Mouse (Mus musculus) liver, embryonic 16.5 days (tissue): ENCODE measurements around the gene Dhx37. TPM values are rescaled to one million over a fixed set of nuclear protein-coding genes. Genes with fewer than 3 reads are reported as not detected.
"Not testable (repeated sequence)": the region's sequence is repeated elsewhere in the genome, so short reads cannot be mapped to it uniquely, and the experiment has no call there.

Experiments
- ATAC-seq: fragments of 200-750 bp; cut with Nextera tagmentation; 2 replicates; pipeline ENCODE4 v1.8.0; 2017; ENCODE audit warnings: low read depth, mild to moderate bottlenecking, moderate number of reproducible peaks, moderate library complexity
- H3K27ac ChIP-seq: fragments of 300-500 bp; sonication (generic); 2 replicates; pipeline ENCODE4 v1.5.1; 2014; ENCODE audit warnings: mild to moderate bottlenecking, low read length
- H3K27me3 ChIP-seq: fragments of 300-500 bp; sonication (generic); 2 replicates; pipeline ENCODE4 v1.6.1; 2014; ENCODE audit warnings: low read depth, low read length, mixed read lengths; ENCODE audit not compliant: control insufficient read depth, insufficient read depth
- H3K36me3 ChIP-seq: fragments of 300-500 bp; sonication (generic); 2 replicates; pipeline ENCODE4 v1.6.1; 2014; ENCODE audit warnings: mild to moderate bottlenecking; ENCODE audit not compliant: control insufficient read depth, insufficient read depth
- H3K4me1 ChIP-seq: fragments of 300-500 bp; sonication (generic); 2 replicates; pipeline ENCODE4 v1.6.1; 2014; ENCODE audit warnings: low read depth, low read length, mixed read lengths; ENCODE audit not compliant: control insufficient read depth
- H3K4me2 ChIP-seq: fragments of 300-500 bp; sonication (generic); 2 replicates; pipeline ENCODE4 v1.6.1; 2014; ENCODE audit warnings: low read depth, low read length, mixed read lengths
- H3K4me3 ChIP-seq: fragments of 300-500 bp; sonication (generic); 2 replicates; pipeline ENCODE4 v1.5.1; 2014; ENCODE audit warnings: low read depth, mild to moderate bottlenecking, low read length
- H3K9ac ChIP-seq: fragments of 300-500 bp; sonication (generic); 2 replicates; pipeline ENCODE4 v1.6.1; 2014; ENCODE audit warnings: low read depth, low read length
- H3K9me3 ChIP-seq: fragments of 300-500 bp; sonication (generic); replicated peaks from 2 replicates; pipeline ENCODE4 v1.6.1; 2016; ENCODE audit warnings: low read length; ENCODE audit not compliant: control insufficient read depth
- WGBS: fragments of 180-500 bp; shearing (Covaris S2); extraction: QIAGEN DNeasy Blood & Tissue Kit; methylation state at CpG from one replicate; pipeline ENCODE4 v1.1.7; 2014; ENCODE audit not compliant: insufficient replicate concordance; 5-methylcytosine and 5-hydroxymethylcytosine counted together
- polyA plus RNA-seq: library from polyadenylated mRNA; unstranded; fragments of >200 nt; fragmentation: Nextera tagmentation; extraction: Ambion mirVana; gene quantifications from 2 replicates; pipeline ENCODE4 v1.2.1, GENCODE M21; 2015

Gene Dhx37
- polyA plus RNA-seq, 1 experiment from 2014 or later: 4.2 TPM

- 89% methylated on average over 10 of the region's 10 CpGs for WGBS
- Histone ChIP-seq H3K27ac (no peak overlapping the region), H3K36me3 (peaks cover 53% of the 10 kb centered on the region), H3K4me2 (no peak overlapping the region), H3K27me3 (no peaks in the 10 kb centered on the region), H3K4me3 (no peak overlapping the region), H3K9me3 (no peaks in the 10 kb centered on the region), H3K4me1 (no peaks in the 10 kb centered on the region), H3K9ac (no peak overlapping the region)
- ATAC-seq: no peak
Measured at GRCm38 (mm10) chr5:125426343-125426742, 7.6 kb downstream of the Dhx37 start.

- no peaks in the 10 kb centered on the region for H3K27me3 ChIP-seq
- no peak overlapping the region for H3K4me2 ChIP-seq
- WGBS: 74% methylated on average over 10 of the region's 10 CpGs
- H3K36me3 ChIP-seq: peaks cover 48% of the 10 kb centered on the region
- no peak for ATAC-seq
- H3K4me1 ChIP-seq: no peaks in the 10 kb centered on the region
- no peak overlapping the region for H3K4me3 ChIP-seq
- H3K9me3 ChIP-seq: no peaks in the 10 kb centered on the region
- no peak overlapping the region for H3K9ac ChIP-seq
- no peak overlapping the region for H3K27ac ChIP-seq
Measured at GRCm38 (mm10) chr5:125425698-125426276, 8.1 kb downstream of the Dhx37 start.

- H3K36me3 ChIP-seq: peaks cover 38% of the 10 kb centered on the region
- H3K27me3 ChIP-seq: no peaks in the 10 kb centered on the region
- no peak overlapping the region for H3K27ac ChIP-seq
- H3K4me3 ChIP-seq: no peak overlapping the region
- 0 out of 2 replicates have a peak, but pooled peaks have one; percentile 3 for ATAC-seq
- no peak overlapping the region for H3K9ac ChIP-seq
- no peaks in the 10 kb centered on the region for H3K9me3 ChIP-seq
- no peaks in the 10 kb centered on the region for H3K4me1 ChIP-seq
- H3K4me2 ChIP-seq: no peak overlapping the region
- WGBS: 49% methylated on average over 11 of the region's 11 CpGs
Measured at GRCm38 (mm10) chr5:125419124-125419523, 14.8 kb downstream of the Dhx37 start.

GRCm38 (mm10) chr5:125418636-125419035 lies 15.3 kb downstream of the Dhx37 start:
- Histone ChIP-seq H3K36me3 (peaks cover 34% of the 10 kb centered on the region), H3K27ac (no peak overlapping the region), H3K4me2 (no peak overlapping the region), H3K9ac (no peak overlapping the region), H3K9me3 (no peaks in the 10 kb centered on the region), H3K4me3 (no peak overlapping the region), H3K4me1 (no peaks in the 10 kb centered on the region), H3K27me3 (no peaks in the 10 kb centered on the region)
- WGBS: 79% methylated on average over 12 of the region's 12 CpGs
- ATAC-seq: no peak

- Histone ChIP-seq H3K27ac (no peak overlapping the region), H3K9ac (no peak overlapping the region), H3K9me3 (no peaks in the 10 kb centered on the region), H3K4me1 (no peaks in the 10 kb centered on the region), H3K27me3 (no peaks in the 10 kb centered on the region), H3K36me3 (peaks cover 25% of the 10 kb centered on the region), H3K4me2 (no peak overlapping the region), H3K4me3 (no peak overlapping the region)
- no peak for ATAC-seq
- 78% methylated on average over 8 of the region's 8 CpGs for WGBS
Measured at GRCm38 (mm10) chr5:125416183-125416582, 17.7 kb downstream of the Dhx37 start.

- no peak for ATAC-seq
- H3K27me3 ChIP-seq: no peaks in the 10 kb centered on the region
- H3K9me3 ChIP-seq: no peaks in the 10 kb centered on the region
- WGBS: 73% methylated on average over 4 of the region's 4 CpGs
- H3K4me2 ChIP-seq: no peak overlapping the region
- H3K9ac ChIP-seq: no peak overlapping the region
- no peak overlapping the region for H3K27ac ChIP-seq
- no peak overlapping the region for H3K4me3 ChIP-seq
- H3K36me3 ChIP-seq: peaks cover 19% of the 10 kb centered on the region
- H3K4me1 ChIP-seq: peaks cover 12% of the 10 kb centered on the region
Measured at GRCm38 (mm10) chr5:125413763-125414162, 20.2 kb downstream of the Dhx37 start.

- H3K4me3 ChIP-seq, H3K9ac ChIP-seq, ATAC-seq, H3K27ac ChIP-seq, H3K4me2 ChIP-seq, H3K9me3 ChIP-seq, H3K27me3 ChIP-seq: not testable (repeated sequence)
- WGBS: 68% methylated on average over 8 of the region's 8 CpGs
- peaks cover 22% of the 10 kb centered on the region for H3K4me1 ChIP-seq
- H3K36me3 ChIP-seq: peaks cover 19% of the 10 kb centered on the region
Measured at GRCm38 (mm10) chr5:125412536-125412935, 21.4 kb downstream of the Dhx37 start.

GRCm38 (mm10) chr5:125411972-125412530 lies 21.9 kb downstream of the Dhx37 start:
- WGBS: 50% methylated on average over 5 of the region's 5 CpGs
- Histone ChIP-seq H3K27ac (no peak overlapping the region), H3K4me2 (no peak overlapping the region), H3K36me3 (peaks cover 18% of the 10 kb centered on the region), H3K4me1 (peaks cover 27% of the 10 kb centered on the region), H3K4me3 (no peak overlapping the region), H3K9me3 (no peaks in the 10 kb centered on the region), H3K9ac (no peak overlapping the region), H3K27me3 (no peaks in the 10 kb centered on the region)
- ATAC-seq: no peak

GRCm38 (mm10) chr5:125409348-125410090 lies 24.4 kb downstream of the Dhx37 start:
- ATAC-seq: peak; percentile 35
- Histone ChIP-seq H3K36me3 (no peaks in the 10 kb centered on the region), H3K9me3 (no peaks in the 10 kb centered on the region), H3K4me3 (peak overlapping the region; percentile 58), H3K9ac (peak overlapping the region; percentile 38; the same call in 1 of the 2 replicates), H3K4me1 (peaks cover 43% of the 10 kb centered on the region), H3K27me3 (no peaks in the 10 kb centered on the region), H3K27ac (peak overlapping the region; percentile 62), H3K4me2 (peak overlapping the region; percentile 75)
- 16% methylated on average over 20 of the region's 20 CpGs for WGBS
